Mouse (Mus musculus): ENCODE results near the gene Gm17428. TPM values are rescaled to one million over a fixed set of nuclear protein-coding genes. Genes with fewer than 3 reads are reported as not detected.
"Not testable (repeated sequence)": the region's sequence is repeated elsewhere in the genome, so short reads cannot be mapped to it uniquely, and the experiment has no call there.

Gm17428 gene
- polyA plus RNA-seq, 1 experiment from 2014 or later = not detected

DNA sequence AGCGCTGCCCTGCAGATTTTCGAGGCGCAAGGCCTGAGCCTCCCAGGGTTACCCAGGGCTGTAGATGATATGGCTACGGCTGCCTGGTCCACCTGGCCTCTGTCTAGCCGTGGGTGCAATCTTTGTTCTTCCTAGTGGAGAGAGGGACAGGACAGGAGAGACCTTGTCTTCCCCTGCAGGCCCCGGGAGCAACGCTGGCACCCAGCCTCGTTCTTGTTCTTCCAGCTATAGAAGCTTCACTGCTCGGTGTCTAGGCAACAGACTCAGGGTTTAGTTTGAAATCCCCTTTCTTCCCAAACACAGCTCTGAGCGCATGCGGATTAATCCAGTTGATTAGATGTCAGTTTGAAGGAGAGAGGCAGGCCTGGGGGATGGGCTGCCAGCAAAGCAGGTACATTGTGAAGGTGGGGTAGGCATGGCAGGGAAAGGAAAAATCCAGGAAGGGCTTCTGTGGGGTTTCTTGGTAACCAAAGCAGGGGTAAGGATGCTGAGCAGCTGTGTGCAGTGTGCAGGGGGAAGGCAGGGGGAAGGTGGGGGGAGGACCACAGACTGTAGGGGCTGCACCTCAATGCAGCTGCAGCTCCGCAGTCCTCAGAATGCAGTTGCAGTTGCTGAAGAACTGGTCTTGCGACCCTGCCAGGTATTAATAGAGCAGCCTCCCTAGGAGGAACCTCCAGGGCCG lies 18.9 kb downstream of the Gm17428 start:
- no peaks in the 10 kb centered on the region for H3K36me3 ChIP-seq (replicated peaks)
- H3K9ac ChIP-seq = peak overlapping the region; percentile 44; the same call in 1 of the 2 replicates
- H3K27ac ChIP-seq = peak overlapping the region; percentile 88
- peak; percentile 71 for ATAC-seq (ENCODE audit: low FRiP score)
- 13% methylated on average over 14 of the region's 14 CpGs for WGBS
- peaks cover 39% of the 10 kb centered on the region for H3K4me1 ChIP-seq
- H3K27me3 ChIP-seq = no peaks in the 10 kb centered on the region
- no peak overlapping the region for H3K4me3 ChIP-seq (replicated peaks)
- H3K4me2 ChIP-seq = peak overlapping the region; percentile 13
- no peaks in the 10 kb centered on the region for H3K9me3 ChIP-seq

DNA sequence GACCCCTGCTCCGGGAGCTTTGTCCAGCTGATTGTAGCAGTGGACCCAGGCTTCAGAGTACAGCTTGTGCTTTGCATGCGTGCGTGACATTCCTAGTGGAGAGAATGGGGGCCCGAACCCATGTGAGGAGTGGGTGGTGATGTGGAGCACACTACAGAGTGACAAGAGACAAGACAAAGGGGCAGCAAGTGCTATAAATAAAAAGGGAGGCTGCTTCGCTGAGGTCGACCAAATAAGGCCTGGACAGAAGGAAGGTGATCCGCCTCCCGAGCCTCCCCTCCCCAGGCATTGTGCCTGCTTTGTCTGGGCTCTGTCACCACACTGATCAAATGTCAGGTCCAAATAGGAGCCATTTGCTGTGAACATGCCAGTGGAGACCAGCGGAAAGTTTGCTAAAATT lies 20.1 kb downstream of the Gm17428 start:
- 0 out of 2 replicates have a peak overlapping the region, but pooled peaks have one; percentile 26 for H3K27ac ChIP-seq
- H3K4me1 ChIP-seq = peaks cover 39% of the 10 kb centered on the region
- no peaks in the 10 kb centered on the region for H3K36me3 ChIP-seq (replicated peaks)
- no peaks in the 10 kb centered on the region for H3K27me3 ChIP-seq
- no peak for ATAC-seq (ENCODE audit: low FRiP score)
- H3K4me2 ChIP-seq = no peak overlapping the region
- no peaks in the 10 kb centered on the region; the same call in 1 of the 2 replicates for H3K9me3 ChIP-seq
- 47% methylated on average over 9 of the region's 9 CpGs for WGBS
- no peak overlapping the region for H3K4me3 ChIP-seq (replicated peaks)
- no peak overlapping the region for H3K9ac ChIP-seq

DNA sequence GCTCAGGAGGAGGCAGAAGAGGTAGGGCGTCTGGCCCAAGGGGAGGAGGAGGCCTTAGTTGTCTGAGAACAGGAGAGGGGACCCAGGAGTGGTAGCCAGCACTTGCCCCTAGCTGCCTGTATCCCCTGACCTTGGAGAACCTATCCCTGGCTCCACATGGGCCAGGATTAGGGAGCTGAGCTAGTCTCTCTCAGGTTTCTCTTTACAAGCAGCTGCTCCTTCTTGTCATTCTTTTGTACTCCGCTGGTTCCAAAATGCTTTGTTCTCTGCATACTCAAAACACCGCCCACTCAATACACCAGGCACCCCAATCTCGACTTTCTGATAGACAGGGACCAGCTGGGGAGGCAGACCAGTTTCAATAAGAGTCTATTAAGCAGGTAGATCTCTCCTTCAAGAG lies 20.6 kb downstream of the Gm17428 start:
- Histone ChIP-seq H3K27me3 (no peaks in the 10 kb centered on the region), H3K4me2 (no peak overlapping the region), H3K9ac (no peak overlapping the region), H3K27ac (0 out of 2 replicates have a peak overlapping the region, but pooled peaks have one; percentile 26), H3K36me3 (replicated peaks) (no peaks in the 10 kb centered on the region), H3K4me1 (peaks cover 39% of the 10 kb centered on the region), H3K4me3 (replicated peaks) (no peak overlapping the region), H3K9me3 (no peaks in the 10 kb centered on the region; the same call in 1 of the 2 replicates)
- ATAC-seq (ENCODE audit: low FRiP score) = no peak
- WGBS = 25% methylated on average over 4 of the region's 4 CpGs

DNA sequence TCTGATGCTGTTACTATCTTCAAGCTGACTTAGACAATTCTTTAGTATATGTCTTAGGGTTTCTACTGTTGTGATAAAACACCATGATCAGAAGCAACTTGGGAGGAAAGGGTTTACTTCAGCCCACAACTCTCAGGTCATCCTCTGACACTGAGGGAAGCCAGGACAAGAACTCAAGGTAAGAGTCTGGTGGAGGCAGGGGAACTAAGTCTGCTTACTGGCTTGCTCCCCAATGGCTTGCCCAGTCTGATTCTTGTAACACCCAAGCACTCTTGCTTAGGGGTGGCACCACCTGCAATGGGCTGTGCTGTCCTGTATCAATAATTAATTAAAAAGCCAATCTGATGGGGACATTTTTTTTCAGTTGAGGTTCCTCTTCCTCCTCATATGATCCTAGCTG lies 21.9 kb downstream of the Gm17428 start:
- Histone ChIP-seq H3K4me3 (replicated peaks) (no peak overlapping the region), H3K36me3 (replicated peaks) (no peaks in the 10 kb centered on the region), H3K9ac (no peak overlapping the region), H3K27me3 (no peaks in the 10 kb centered on the region), H3K4me1 (peaks cover 45% of the 10 kb centered on the region), H3K27ac (no peak overlapping the region), H3K4me2 (no peak overlapping the region), H3K9me3 (no peaks in the 10 kb centered on the region; the same call in 1 of the 2 replicates)
- ATAC-seq (ENCODE audit: low FRiP score) = no peak

DNA sequence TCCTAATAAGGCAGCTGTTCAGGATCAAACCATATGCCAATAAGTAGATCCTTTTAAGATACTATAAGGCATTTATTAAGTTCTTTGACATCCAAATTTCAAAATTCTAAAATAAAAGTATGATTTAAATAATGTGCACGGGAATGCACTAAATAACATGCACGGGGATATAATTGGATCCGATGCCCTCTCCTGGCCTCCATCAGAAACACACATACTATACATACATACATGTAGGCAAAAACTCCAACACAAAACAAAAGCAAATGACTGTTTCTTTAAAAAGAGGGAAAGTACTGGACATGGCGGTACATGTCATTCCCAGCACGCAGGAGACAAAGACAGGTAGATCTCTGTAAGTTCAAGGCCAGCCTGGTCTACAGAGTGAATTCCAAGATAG lies 23.1 kb downstream of the Gm17428 start:
- WGBS = 87% methylated on average over 5 of the region's 5 CpGs
- H3K27me3 ChIP-seq; H3K27ac ChIP-seq; H3K36me3 ChIP-seq (replicated peaks); H3K9me3 ChIP-seq; H3K9ac ChIP-seq; H3K4me3 ChIP-seq (replicated peaks); ATAC-seq (ENCODE audit: low FRiP score); H3K4me2 ChIP-seq: not testable (repeated sequence)
- peaks cover 45% of the 10 kb centered on the region for H3K4me1 ChIP-seq

DNA sequence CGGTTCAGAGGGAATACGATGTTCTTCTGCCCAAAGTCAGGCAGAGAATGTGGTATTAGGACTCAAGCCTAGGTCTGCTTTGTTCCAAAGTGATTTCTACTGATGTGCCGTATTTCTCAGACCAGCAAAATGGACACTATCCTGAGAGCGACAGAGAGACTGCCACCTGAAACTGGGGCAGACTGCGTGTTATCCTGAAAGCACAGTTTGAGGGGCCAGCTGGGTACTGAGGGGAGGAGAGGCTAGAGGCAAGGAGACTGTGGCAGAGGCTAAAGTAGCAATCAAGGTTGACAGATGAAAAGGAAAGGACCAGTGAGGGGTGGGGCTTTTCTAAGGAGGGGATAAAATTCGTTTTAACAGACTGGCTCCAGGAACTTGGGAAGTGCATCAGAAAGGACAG lies 24.1 kb downstream of the Gm17428 start:
- no peak overlapping the region for H3K4me2 ChIP-seq
- no peak for ATAC-seq (ENCODE audit: low FRiP score)
- H3K27me3 ChIP-seq = no peaks in the 10 kb centered on the region
- H3K4me3 ChIP-seq (replicated peaks) = no peak overlapping the region
- peaks cover 35% of the 10 kb centered on the region for H3K4me1 ChIP-seq
- H3K9me3 ChIP-seq = no peaks in the 10 kb centered on the region; the same call in 1 of the 2 replicates
- no peak overlapping the region for H3K9ac ChIP-seq
- WGBS = 82% methylated on average over 6 of the region's 6 CpGs
- no peak overlapping the region for H3K27ac ChIP-seq
- no peaks in the 10 kb centered on the region for H3K36me3 ChIP-seq (replicated peaks)

DNA sequence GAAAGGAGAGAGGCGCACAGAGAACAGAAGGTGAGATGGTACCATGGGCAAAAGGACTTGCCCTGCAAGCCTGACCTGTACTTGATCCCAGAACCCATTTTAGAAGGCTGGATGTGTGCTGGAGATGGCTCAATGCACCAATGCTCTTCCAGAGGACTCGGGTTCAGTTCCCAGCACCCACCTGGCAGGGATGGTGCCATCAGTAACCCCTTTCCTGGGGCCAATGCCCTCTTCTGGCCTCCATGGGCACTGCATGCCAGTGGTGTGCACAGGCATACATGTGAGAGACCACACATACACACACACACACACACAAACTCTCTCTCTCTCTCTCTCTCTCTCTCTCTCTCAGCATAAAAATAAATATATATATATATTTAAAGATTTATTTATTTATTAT lies 24.7 kb downstream of the Gm17428 start:
- H3K4me3 ChIP-seq (replicated peaks) = no peak overlapping the region
- H3K27ac ChIP-seq = no peak overlapping the region
- no peak for ATAC-seq (ENCODE audit: low FRiP score)
- H3K9me3 ChIP-seq = no peaks in the 10 kb centered on the region; the same call in 1 of the 2 replicates
- no peaks in the 10 kb centered on the region for H3K36me3 ChIP-seq (replicated peaks)
- H3K9ac ChIP-seq = no peak overlapping the region
- WGBS = 96% methylated on average over 2 of the region's 2 CpGs
- no peaks in the 10 kb centered on the region for H3K27me3 ChIP-seq
- H3K4me2 ChIP-seq = no peak overlapping the region
- H3K4me1 ChIP-seq = peaks cover 29% of the 10 kb centered on the region

DNA sequence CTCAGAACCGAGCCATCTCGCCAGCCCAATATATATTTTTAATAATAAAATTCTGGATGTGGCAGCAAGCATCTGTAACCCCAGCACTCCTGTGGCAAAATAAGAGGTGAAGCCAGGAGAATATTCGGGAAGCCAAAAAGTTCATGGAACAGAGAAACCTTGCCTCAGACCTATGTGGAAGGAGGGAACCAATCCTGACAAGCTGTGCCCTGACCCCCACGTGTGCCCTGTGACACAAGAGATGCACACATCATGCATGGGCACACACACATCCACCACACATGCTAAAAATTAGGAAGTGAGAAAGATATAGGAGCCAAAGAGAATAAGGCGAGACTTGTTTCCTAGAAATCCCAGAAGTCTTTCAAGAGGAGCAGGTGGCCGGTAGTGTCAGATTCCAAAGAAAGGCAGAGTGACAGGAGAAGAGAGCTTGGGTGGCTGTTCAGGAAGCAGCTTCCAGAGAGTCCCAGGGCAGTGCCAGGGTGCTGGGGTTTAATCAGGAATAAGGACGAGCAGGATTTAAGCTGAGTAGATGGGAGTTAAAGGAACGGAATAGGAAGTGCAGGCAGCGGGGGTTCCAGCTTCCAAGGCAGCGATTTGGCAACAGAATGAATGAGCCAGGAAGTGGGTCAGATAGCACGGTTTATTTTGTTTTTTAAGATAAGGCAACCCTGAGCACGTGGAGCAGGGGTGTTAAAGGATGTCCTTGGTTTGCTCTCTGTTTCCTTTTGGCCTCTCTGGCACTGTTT lies 25.4 kb downstream of the Gm17428 start:
- no peaks in the 10 kb centered on the region; the same call in 1 of the 2 replicates for H3K9me3 ChIP-seq
- no peak for ATAC-seq (ENCODE audit: low FRiP score)
- 56% methylated on average over 12 of the region's 12 CpGs for WGBS
- no peaks in the 10 kb centered on the region for H3K36me3 ChIP-seq (replicated peaks)
- H3K27ac ChIP-seq = no peak overlapping the region
- H3K4me2 ChIP-seq = no peak overlapping the region
- H3K9ac ChIP-seq = no peak overlapping the region
- H3K4me1 ChIP-seq = peaks cover 22% of the 10 kb centered on the region
- no peaks in the 10 kb centered on the region for H3K27me3 ChIP-seq
- H3K4me3 ChIP-seq (replicated peaks) = no peak overlapping the region

DNA sequence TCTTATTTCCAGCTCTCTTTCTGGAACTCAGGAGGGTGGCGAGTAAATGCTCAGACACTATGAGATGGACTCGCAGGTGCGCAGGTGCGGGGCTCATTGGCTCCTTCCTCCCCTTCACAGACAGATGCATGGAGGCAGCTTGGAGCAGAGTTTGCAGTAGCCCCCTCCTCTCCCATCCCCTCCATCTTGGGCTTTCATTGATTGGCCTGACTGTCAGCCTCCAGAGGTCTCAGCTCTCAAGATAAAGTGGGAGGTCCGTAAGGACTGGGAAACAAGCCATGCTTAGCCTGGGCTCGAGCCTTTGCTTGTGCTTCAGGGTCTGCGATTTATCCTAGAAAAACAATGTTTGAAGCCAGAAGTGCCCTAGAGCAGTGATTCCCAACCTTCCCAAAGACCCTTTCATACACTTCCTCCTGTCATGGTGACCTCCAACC lies 26.0 kb downstream of the Gm17428 start:
- H3K27me3 ChIP-seq = no peaks in the 10 kb centered on the region
- H3K4me3 ChIP-seq (replicated peaks) = no peak overlapping the region
- ATAC-seq (ENCODE audit: low FRiP score) = no peak
- H3K4me2 ChIP-seq = no peak overlapping the region
- H3K4me1 ChIP-seq = peaks cover 17% of the 10 kb centered on the region
- H3K27ac ChIP-seq = no peak overlapping the region
- WGBS = 82% methylated on average over 7 of the region's 7 CpGs
- no peaks in the 10 kb centered on the region; the same call in 1 of the 2 replicates for H3K9me3 ChIP-seq
- H3K36me3 ChIP-seq (replicated peaks) = no peaks in the 10 kb centered on the region
- H3K9ac ChIP-seq = no peak overlapping the region

DNA sequence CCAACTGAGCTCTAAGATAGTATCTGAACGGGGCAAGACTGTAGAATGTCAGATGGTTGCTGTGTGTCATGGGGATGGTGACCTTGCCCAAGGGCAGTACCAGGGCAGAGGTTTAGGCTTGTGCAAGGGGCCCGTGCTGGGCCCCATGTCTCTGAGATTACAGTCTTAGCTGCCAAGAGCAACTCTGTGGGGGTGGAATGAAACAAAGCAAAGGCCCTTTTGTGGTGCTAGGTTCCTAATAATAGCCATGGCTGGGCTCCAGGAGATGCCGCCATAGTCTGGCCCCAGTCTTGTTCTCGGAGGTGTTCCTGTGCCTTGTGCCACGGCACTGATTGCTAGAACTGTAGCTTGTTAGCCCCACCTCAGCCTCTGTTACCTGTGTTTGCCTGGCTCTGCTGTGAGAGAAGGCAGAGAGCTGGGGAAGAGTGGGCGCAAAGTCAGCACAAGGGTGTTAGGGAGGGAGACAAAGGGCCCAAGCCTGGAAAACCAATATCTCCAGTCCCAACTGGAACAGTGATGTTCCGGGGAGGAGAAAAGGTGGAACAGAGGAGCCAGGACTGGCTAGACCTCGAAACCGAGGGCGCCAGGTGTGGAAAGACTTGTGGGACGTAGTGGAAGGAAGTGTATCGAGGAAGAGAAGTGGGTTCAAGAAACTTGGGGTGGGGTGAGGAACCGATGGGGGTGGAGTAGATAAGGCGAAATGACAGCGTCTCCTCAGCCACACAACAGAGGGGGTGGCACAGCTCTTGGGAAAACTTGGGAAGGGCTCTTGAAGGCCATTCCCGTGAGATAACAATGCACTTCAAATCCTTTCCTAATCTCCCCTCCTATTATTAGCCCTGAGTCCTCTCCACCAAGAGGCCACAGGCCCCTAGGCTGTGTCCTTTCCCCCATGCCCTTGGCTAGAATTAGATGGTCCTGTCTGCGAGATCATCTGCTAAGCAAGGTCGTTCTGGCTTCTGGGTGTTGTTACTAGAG lies 27.4 kb downstream of the Gm17428 start:
- no peak for ATAC-seq (ENCODE audit: low FRiP score)
- no peaks in the 10 kb centered on the region for H3K27me3 ChIP-seq
- H3K27ac ChIP-seq = 0 out of 2 replicates have a peak overlapping the region, but pooled peaks have one; percentile 13
- WGBS = 67% methylated on average over 18 of the region's 18 CpGs
- H3K9ac ChIP-seq = no peak overlapping the region
- H3K36me3 ChIP-seq (replicated peaks) = no peaks in the 10 kb centered on the region
- peaks cover 17% of the 10 kb centered on the region for H3K4me1 ChIP-seq
- no peak overlapping the region for H3K4me2 ChIP-seq
- no peak overlapping the region for H3K4me3 ChIP-seq (replicated peaks)
- H3K9me3 ChIP-seq = no peaks in the 10 kb centered on the region; the same call in 1 of the 2 replicates

DNA sequence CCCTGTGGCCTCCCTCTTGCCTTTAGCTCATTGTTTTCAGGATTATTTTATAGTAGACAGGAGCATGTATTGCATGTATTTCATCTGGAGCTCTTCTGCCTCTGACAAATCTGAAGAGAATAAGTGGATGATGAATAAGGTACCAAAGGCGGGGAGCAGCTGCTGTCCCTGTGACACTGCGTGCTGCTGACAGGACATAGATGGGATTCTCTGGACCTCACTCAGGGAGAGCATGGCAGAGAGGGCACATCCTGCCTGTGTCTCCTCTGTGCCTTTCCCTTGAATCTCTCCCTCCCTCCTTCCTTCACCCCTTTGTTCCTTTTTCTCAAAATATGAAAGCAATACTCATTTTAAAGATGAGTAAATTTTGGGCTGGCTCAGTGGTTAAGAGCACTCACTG lies 28.8 kb downstream of the Gm17428 start:
- Histone ChIP-seq H3K27ac (no peak overlapping the region), H3K9me3 (no peaks in the 10 kb centered on the region; the same call in 1 of the 2 replicates), H3K36me3 (replicated peaks) (no peaks in the 10 kb centered on the region), H3K27me3 (no peaks in the 10 kb centered on the region), H3K4me2 (no peak overlapping the region), H3K4me1 (peaks cover 17% of the 10 kb centered on the region), H3K4me3 (replicated peaks) (no peak overlapping the region), H3K9ac (no peak overlapping the region)
- 74% methylated on average over 2 of the region's 2 CpGs for WGBS
- ATAC-seq (ENCODE audit: low FRiP score) = no peak

DNA sequence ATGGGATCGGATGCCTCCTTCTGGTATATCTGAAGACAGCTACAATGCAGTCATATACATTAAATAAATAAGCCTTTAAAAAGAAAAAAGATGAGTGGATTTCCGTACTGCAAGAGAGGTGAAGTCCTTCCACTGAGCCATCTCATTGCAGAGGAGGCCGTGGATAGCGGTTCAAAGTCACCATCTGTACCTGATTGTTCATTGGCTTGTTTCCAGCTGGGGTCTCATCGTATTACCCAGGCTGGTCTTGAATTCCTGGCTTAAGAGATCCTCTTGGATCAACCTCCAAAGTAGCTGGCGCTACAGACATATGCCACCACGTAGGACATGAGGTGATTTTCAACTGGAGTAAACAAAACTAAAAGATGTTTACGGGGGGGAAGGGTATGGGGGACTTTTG lies 29.2 kb downstream of the Gm17428 start:
- peaks cover 17% of the 10 kb centered on the region for H3K4me1 ChIP-seq
- WGBS = 84% methylated on average over 8 of the region's 8 CpGs
- H3K27ac ChIP-seq = no peak overlapping the region
- ATAC-seq (ENCODE audit: low FRiP score) = no peak
- no peak overlapping the region for H3K9ac ChIP-seq
- H3K36me3 ChIP-seq (replicated peaks) = no peaks in the 10 kb centered on the region
- H3K9me3 ChIP-seq = no peaks in the 10 kb centered on the region; the same call in 1 of the 2 replicates
- no peaks in the 10 kb centered on the region for H3K27me3 ChIP-seq
- H3K4me2 ChIP-seq = no peak overlapping the region
- no peak overlapping the region for H3K4me3 ChIP-seq (replicated peaks)

Data from forebrain, embryonic 12.5 days (tissue).